Mouse (Mus musculus) retina, embryonic 14.5 days (tissue): ENCODE results near the gene Mpzl1.

Experiments used
- DNase-seq: peaks from one replicate; pipeline ENCODE4 v3.0.0-alpha.2; 2015; ENCODE audit warnings: low spot score

Mpzl1 gene

DNA sequence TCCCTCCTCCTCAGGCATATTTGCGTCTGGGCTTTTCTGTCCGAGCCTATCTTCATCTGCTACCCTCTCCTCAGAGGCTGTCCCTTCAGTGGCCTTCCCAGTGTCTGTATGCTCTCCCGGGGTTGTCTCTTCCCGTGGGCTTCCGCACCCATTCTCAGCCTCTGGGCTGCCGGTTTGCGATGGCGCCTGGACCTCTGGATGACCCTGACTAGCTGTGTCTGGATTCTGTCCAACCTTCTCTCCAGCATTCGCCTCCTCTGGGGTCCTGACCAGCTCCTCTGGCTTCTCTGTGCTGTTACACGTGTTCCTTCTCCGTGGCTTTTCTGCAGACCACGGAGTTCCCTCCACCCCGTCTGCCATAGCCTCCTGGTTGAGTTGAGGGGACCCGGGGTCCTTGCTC is 21.1 kb upstream of the Mpzl1 start:
- DNase-seq = no peak

GRCm38 (mm10) chr1:165655022-165655421 is 20.7 kb upstream of the Mpzl1 start:
- no peak for DNase-seq

GRCm38 (mm10) chr1:165653126-165653885 is 19.0 kb upstream of the Mpzl1 start:
- DNase-seq = no peak

GRCm38 (mm10) chr1:165652507-165652906 is 18.2 kb upstream of the Mpzl1 start:
- DNase-seq = no peak

DNA sequence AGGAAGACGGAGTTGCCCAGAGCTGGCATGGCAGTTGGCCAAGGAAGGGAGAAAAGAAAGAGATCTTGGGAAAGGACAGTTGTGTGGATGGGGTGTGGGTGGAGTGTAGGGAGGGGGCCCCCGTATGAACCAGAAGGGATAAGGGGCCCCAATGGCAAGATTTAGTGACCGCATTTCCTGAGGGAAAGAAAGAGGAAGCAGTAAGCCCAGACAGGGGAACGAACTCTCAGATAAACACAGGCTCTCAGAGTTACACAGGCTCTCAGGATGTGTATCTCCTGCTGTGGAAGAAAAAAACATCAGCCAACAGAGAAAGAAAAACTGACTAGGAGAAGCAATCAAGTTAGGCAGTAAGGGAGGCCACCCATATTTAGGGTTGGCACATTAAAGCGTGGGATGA is 16.8 kb upstream of the Mpzl1 start:
- DNase-seq = no peak

- DNase-seq = no peak
These were observed 10.8 kb upstream of the Mpzl1 start for GRCm38 (mm10) chr1:165645102-165645501.

- DNase-seq = no peak
These were observed 9.4 kb upstream of the Mpzl1 start for GRCm38 (mm10) chr1:165643735-165644134.

- peak; percentile 79 for DNase-seq
These were observed 8.5 kb upstream of the Mpzl1 start for GRCm38 (mm10) chr1:165642780-165643311.

GRCm38 (mm10) chr1:165641786-165642771 is 7.7 kb upstream of the Mpzl1 start:
- peak; percentile 94 for DNase-seq

- peak; percentile 95 for DNase-seq
These were observed 7.0 kb upstream of the Mpzl1 start for GRCm38 (mm10) chr1:165641271-165641771.

DNA sequence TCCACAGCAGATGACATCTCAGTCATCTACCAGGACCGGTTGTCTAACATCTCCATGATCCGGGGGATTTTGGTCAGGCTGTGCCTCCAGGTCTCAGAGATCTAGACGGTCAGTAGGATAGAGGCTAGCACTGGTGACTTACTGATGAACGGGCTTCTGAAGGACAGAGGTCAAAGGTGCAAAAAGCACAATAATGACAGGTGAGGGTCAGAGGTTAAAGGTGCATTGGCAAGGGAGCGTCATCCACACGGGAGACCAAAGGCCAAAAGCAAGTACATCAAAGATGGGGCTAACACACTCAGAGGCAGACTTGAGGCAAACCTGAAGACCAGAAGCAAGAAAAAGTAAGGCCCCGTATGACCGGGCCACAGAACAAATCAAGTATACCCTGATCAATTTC is 2.0 kb upstream of the Mpzl1 start:
- no peak for DNase-seq

DNA sequence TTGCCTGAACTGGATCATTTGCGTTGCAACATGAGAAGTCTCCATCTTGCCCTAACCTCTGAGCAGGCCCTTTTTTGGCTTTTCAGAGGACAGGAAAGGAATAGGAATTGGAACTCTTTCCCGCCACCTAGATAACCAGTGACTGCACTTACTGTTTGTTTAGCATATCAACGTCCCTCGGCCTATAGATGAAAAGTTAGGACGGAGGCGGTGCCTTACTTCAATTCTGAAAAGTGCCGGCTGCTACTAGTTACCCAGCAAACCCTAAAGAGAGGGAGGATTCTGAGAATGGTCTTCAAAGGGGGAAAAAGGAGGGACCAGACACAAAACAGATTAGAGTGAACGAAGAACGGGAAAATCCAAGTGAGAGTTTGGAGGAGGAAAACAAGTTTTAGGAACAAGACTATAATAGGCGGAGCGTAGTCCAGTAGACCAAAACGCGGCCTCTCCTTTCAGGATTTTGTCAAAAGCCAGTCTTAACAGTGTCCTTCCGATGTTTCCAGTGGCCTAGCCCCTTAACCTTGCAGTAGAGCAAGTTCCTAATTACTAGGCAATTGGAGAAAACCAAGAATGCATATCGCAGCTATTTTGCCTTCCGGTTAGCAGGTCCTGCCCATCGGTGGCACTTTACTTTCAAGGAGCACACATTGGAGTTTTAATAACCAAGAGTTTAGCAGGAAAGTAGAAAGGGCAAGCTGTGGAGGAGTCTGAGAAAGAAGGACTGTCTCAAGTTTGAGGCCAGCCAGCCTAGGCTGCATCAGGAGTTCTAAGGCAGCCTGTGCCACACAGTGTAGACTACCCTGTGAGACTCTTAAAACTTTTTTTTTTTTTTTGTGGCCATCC is 938 bp upstream of the Mpzl1 start:
- no peak for DNase-seq

DNA sequence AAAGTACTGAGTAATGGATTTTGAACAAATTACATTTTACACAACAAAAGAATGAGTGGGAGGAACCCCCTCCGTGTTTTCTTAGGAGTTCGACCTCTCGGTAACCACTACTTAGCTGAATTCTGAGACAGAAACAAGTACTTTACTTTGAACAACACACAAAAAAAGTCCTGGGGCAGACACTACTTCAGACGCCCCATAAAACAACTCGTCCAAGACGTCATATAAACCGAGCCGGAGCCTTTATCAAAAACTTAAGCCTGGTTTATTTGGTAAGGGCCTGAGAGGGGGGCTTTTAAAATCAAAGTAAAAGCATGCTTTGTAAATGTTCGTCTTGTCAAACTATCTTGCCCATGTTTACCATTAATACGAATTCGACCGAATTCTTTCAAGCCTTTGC is 993 bp downstream of the Mpzl1 start:
- DNase-seq = peak; percentile 17

GRCm38 (mm10) chr1:165631136-165631535 is 3.2 kb downstream of the Mpzl1 start:
- no peak for DNase-seq

DNA sequence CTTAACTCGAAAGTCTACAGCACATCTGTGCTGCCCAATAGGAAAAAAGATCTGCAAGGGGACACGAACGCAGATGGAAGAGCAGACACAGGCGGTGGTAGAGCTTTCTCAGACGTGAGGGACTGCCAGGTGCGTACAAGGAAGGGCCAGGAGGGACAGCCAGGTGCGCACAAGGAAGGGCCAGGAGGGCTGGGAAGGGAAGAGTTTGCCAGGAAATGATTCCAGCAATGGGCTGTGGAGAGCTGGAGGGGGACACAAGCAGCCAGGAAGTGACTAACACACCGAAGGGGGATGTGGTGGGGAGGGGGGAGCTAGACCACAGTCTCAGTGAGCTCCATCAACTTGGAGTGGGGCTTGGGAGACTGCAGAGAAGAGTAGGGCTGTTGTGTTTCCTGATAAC is 4.4 kb downstream of the Mpzl1 start:
- DNase-seq = no peak

DNA sequence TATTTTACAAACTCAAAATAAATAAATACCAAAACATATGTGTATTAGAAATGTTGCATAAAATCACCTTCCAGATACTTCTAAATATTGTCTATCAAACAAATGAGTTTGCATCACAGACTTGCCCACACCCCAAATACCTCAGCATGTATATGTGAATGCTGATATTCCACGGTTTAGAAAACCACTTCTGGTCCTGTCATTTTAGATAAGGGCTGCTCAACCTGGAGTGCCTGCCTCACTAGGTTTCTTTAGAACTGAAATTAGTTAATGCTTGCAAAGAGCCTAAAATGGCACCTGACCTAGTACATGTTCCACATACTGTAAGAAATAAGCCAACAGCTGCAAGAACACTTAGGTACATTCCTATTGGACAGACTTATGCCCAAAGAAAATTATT is 5.7 kb downstream of the Mpzl1 start:
- DNase-seq = no peak

DNA sequence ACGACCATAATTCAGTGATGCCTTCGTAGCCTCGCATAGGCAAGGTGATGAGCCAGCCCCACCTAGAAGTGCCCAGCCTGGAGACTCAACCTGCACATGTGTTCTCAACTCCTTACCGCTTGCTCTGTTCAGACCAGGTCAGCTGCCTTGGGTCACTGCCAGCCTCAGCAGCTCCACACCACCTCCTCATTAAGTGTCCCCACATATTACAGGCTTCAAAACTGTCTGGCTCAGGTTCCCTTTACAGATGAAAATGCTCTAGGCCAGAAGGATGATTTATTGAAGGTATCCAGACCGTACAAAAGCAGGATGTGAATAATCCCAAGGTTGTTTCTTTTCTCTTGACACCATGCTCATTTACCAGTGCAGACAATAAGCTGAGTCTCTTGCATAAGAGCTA is 8.4 kb downstream of the Mpzl1 start:
- DNase-seq = no peak

DNA sequence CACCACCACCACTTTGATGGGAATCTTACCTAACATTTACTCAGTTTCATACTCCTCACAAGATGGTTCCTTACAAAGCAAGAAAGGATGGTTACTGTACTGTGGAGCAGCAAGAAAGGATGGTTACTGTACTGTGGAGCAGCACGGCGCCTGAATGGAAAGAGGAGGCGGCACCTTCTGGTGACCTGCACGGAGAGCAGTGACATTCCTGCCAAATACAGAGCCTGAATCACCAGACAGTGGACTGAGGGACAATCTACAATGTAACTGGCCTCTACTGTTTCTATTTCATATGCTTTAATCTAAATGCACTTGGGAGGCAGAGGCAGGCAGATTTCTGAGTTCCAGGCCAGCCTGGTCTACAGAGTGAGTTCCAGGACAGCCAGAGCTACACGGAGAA is 9.3 kb downstream of the Mpzl1 start:
- no peak for DNase-seq

DNA sequence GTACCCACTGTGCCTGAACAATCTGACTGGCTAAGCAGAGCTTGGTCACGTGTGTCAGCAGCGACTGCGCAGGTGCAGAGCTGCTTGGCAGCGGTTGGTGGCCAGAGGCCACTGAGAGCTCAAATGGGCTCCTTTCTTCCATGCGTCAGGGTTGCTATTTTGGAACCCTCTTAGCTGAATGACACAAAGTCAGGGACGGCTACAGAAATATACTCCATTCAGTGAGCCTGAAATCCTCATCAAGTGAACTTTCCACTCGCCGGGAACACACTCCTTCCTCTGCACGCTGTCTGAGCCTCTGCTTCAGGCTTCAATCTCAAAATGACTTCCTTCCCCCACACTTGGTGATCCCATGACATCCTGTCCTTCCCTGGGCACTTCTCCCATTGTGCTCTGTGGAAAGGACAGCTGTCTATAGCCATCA is 16.1 kb downstream of the Mpzl1 start:
- no peak for DNase-seq

GRCm38 (mm10) chr1:165617166-165617891 is 17.0 kb downstream of the Mpzl1 start:
- no peak for DNase-seq

GRCm38 (mm10) chr1:165616652-165617051 is 17.7 kb downstream of the Mpzl1 start:
- no peak for DNase-seq
